Mouse (Mus musculus) left cerebral cortex, postnatal 10 days (tissue): ENCODE results near the gene Pla2g5. TPM values are rescaled to one million over a fixed set of nuclear protein-coding genes. Genes with fewer than 3 reads are reported as not detected.
"Not testable (repeated sequence)": the region's sequence is repeated elsewhere in the genome, so short reads cannot be mapped to it uniquely, and the experiment has no call there.

Experiments
- DNase-seq, 2 experiments: peaks; one replicate each; pipeline ENCODE4 v3.0.0; 2021 to 2022; ENCODE audit warnings: low spot score in 2 of 2, mixed read lengths in 1 of 2; ENCODE audit errors: extremely low spot score in 1 of 2
- intact Hi-C: fragments of 180-260 bp; cut with DNase I; formaldehyde crosslinking; loops from one replicate; pipeline ENCODE4 v1.15.1; 2025
- total RNA-seq, 2 experiments: library from RNA; stranded (reverse); gene quantifications; 2 replicates each; pipeline ENCODE4 v1.2.3; 2021

Pla2g5 gene
- total RNA-seq, 2 experiments from 2014 or later, result 1.2 to 1.3 TPM

DNA sequence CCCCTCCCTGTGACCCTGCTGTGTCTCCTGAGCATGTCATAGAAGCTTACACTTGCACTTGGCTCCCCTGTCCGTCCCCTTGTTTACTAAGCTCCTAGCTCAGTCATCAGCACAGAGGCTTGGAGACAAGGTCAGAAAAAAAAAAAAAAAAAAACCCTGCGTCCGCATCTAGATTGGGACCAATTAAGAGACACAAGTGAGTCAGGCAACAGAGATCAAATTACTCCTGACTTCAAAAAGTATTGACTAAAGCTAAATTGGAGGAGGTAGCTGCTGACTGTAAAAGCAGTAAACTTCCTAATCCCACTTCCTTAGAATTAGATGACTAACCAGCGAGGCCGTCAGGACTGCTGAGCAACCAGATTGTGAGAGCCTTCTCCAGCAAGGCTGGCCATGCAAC lies 1.8 kb upstream of the Pla2g5 start:
- intact Hi-C loops, result no loop called here
- peak in 1 of 2 experiments; percentile 15 for DNase-seq

DNA sequence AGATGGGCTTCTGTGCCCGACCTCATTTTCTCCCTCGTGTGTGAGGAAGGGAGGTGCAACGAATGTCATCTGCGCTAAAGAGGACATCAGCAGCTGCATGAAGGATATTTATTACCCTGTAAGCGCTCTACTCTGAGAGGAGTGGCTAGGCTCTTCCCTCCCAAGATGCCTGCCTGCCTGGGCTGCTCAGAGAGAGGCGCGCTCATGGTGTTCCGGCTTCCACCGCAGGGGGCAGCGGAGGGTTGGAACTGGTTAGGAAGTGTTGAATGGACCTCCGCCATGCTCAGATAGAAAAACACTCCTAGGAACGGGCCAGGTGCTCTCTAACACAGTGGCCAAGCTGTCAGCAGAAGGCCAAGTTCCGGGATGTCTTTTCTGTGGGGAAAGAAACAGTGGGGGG lies 3.6 kb downstream of the Pla2g5 start:
- DNase-seq, result peak; percentile 67 to 88
- intact Hi-C loops, result loop anchor here (10.0 kb wide), 2 partner anchors 305 to 545 kb away; no protein-coding TSS in a partner anchor

DNA sequence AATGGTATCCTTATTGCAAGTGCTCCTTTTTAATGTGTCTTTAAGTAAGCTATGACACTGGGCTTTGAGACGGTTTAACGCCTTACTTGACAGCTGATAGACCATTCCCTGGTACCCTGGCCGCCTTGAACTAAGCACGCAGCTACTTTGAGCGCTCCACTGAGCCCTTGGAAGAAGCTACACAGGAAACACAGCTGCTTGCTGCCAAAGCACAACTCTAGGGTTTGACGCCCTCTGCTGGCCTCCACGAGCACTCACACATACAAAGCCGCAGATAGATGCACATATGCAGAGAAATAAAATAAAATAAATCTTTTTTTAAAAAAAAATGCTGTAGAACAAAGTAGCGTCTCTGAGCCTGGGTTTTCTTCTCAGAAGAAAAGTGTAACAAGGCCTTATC lies 4.0 kb downstream of the Pla2g5 start:
- DNase-seq, result peak in 1 of 2 experiments; percentile 66
- intact Hi-C loops, result loop anchor here (10.0 kb wide), 2 partner anchors 304 to 544 kb away; no protein-coding TSS in a partner anchor

DNA sequence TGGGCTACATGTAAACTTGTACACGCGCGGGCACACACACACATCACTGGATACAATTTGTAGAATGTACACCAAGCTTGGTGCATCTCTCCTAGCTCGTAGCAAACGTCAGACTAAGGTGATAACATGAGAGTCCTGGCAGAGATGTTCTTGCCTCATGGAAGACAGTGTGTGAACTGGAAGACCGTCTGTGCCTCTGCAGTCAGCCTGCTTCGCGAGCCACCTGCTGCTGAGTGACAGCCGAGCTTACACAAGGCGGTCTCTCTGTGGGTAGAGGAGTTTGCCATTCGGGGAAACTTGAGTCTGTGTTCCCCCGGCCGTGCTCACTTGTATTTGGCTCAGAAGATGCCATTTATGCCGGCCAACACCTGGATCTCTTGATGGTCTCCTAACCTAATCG lies 4.8 kb downstream of the Pla2g5 start:
- intact Hi-C loops, result loop anchor here (10.0 kb wide), 2 partner anchors 304 to 544 kb away; no protein-coding TSS in a partner anchor
- DNase-seq, result no peak

DNA sequence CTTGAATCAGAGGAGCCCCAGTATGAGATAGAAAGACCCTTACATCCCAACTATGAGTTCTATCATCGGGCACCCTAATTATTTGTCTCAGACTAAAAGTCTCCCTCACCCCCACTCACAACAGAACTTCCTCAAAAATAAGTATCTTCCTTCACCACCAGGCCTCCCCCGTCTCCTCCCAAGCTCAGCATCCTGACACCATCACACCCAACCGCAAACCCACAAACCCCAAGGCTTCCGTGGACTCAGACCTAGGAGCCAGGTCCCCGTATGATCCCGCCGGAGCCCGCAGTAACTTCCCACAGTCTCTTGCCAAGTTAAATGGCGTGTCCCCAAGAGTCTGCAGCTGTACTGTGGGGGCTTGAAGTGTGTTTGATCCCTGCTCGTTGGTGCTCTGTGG lies 5.7 kb downstream of the Pla2g5 start:
- intact Hi-C loops, result loop anchor here (10.0 kb wide), 2 partner anchors 303 to 543 kb away; no protein-coding TSS in a partner anchor
- DNase-seq, result no peak

DNA sequence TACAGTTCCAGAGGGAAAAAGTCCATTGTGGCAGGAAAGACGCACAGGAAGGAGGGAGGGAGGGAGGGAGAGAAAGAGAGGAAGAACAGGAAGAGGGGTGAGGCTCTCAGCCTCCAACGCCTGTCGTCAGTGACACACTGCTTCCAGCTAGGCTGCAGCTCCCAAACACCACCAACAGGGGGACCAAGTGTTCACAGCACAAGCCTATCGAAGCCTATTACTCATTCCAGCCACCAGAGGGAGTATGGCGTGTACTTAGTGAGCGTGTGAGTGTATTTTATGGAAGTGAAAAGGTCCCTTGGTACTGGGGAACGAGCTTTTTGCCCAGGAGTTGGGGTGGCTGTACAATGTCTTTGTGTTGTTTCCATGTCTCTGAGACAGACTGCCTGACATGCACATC lies 6.8 kb downstream of the Pla2g5 start:
- intact Hi-C loops, result loop anchor here (10.0 kb wide), 2 partner anchors 302 to 542 kb away; no protein-coding TSS in a partner anchor

DNA sequence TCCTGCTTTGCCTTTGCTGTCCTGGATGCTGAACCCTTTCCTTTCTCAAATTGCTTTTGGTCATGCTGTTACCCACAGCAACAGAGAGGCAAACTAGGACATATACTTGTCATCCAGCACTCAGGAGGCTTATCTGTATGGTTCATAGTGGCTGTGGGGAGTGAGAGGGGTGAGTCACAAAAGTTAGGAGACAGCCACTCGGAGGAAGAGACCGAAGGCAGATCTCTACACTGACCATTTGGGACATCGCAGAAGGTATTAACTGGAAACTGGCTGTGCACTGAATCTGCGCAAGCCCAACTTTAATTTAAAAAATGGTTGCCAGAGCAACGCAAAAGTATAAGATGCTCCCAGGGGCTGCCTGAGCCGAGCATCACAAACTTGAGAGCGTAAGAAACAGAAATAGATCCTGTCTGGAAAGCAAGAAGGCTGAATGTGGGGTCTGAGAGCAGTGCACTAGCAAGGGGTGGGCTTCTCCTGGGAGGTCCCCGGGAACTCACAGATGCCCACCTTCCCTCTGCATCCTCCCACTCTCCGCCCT lies 8.1 kb downstream of the Pla2g5 start:
- intact Hi-C loops, result loop anchor here (10.0 kb wide), 2 partner anchors 300 to 540 kb away; no protein-coding TSS in a partner anchor
- DNase-seq, result peak in 1 of 2 experiments; percentile 55

More for the DNA sequence above, 6.8 kb downstream of the Pla2g5 start:
- DNase-seq, result peak; percentile 66 to 83

DNA sequence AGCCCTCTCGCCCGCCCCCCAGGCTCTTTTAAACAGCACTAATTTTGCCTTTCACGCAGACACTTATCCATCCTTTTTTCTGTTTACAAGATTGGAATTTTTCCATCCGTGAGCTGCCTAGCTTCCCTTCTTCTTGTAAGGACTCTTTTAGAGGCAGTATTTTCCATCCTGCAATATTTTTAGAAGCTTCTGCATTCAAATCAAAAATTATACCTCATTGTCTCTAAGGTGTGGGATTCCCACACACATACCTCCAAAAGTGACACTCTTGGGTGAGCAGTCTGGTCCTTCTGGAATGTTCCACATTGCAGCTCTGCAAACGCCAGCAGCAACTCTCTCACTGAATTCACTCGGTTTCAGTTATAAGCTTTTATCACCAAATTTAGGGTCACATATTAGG lies 10.3 kb downstream of the Pla2g5 start:
- no peak for DNase-seq
- intact Hi-C loops, result loop anchor here (5.0 to 10.0 kb wide), 3 partner anchors 146 to 538 kb away; no protein-coding TSS in a partner anchor

DNA sequence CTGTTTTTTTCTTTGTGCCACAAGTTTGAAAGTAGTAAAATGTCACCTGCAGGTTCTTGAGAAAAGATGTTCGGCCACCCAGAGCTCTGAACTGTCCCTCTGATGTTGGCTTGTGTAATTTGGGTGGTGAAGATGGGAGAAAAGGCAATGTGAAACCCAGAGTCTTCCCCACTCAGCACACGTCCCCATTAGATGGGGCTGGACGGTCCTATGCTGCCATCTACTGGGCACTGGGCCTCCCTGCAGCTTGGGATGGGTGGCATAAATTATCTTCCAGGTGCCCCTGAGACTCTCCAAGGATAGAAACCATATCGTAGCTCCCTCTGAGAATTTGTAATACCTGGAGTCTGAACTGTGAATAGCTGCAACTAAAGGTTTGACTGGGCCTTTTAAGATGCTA lies 11.8 kb downstream of the Pla2g5 start:
- peak; percentile 73 to 79 for DNase-seq
- intact Hi-C loops, result loop anchor here (1.0 to 10.0 kb wide), 5 partner anchors 102 to 537 kb away; no protein-coding TSS in a partner anchor

DNA sequence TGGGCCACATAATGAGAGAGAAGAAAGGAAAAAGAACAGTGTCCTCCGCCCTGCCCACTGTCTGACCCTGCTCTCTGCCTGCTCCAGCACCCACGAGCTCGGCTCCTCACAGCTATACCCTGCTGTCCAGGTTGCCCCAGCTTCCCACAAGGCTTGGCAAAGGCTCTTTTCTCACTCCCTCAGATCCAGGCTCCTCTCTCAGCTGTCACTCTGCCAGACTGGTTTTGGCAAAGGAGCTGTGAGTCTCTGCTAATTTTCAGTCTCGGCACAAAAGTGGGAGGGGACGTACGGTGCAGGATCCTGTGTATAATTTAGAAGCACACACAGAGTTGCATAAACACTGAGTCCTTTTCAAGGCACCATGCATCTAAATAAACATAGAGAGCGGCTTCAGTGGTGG lies 21.9 kb downstream of the Pla2g5 start:
- DNase-seq, result peak; percentile 80 to 88
- intact Hi-C loops, result no loop called here

DNA sequence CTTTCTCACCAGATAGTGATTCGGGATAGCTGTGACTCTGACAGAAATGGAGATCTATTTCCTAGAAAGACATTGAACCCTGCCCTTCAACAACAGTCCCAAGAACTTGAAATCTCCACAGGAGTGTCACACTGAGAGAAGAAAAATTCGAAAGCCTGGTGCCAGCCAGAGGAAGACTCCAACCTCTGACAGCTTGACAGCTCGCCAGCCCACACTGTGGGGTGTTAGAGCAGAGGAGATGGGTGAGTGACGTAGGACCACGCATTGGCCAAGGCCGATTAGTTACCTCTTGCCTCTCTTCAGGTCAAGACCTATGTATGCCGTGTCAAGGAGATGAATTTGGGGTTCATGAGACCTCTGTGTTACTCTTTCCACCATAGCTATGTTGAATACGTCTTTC lies 22.6 kb downstream of the Pla2g5 start:
- intact Hi-C loops, result no loop called here
- DNase-seq, result no peak

DNA sequence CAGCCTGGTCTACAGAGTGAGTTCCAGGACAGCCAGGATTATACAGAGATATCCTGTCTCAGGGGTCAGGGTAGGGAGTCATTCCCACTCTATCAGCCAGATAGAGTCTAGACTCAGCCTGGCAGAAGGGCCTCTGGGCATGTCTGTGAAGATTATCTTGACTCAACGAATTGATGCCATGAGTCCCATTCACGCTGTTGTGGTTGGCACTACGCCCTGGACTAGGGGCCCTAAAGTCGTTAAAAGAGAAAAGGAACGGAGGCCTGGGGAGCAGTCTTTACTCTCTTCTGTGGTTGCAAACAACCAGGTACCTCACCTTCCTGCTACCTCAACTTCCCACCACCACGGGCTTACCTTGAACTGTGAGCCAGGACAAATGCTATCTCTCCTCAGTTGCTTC lies 23.5 kb downstream of the Pla2g5 start:
- no peak for DNase-seq
- intact Hi-C loops, result no loop called here

DNA sequence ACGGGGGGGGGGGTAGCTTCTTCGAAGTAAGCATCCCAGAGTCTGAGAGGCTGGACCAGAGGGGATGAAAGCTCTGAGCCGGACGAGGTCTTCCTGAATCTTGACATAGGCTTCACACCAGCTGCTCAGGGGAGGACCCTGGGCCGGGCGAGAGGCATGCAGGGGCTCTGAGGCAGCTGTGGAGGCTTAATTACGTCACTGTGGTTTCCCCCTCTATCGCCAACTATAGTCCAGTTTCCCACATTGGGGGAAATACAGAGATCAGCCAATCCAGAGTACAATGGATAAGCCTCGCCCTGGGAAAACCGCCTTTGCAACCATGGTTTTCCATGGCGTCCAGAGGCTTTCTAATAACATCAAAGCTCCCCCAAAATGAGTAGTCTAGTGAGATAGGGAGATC lies 36.1 kb downstream of the Pla2g5 start:
- intact Hi-C loops, result no loop called here
- no peak for DNase-seq

DNA sequence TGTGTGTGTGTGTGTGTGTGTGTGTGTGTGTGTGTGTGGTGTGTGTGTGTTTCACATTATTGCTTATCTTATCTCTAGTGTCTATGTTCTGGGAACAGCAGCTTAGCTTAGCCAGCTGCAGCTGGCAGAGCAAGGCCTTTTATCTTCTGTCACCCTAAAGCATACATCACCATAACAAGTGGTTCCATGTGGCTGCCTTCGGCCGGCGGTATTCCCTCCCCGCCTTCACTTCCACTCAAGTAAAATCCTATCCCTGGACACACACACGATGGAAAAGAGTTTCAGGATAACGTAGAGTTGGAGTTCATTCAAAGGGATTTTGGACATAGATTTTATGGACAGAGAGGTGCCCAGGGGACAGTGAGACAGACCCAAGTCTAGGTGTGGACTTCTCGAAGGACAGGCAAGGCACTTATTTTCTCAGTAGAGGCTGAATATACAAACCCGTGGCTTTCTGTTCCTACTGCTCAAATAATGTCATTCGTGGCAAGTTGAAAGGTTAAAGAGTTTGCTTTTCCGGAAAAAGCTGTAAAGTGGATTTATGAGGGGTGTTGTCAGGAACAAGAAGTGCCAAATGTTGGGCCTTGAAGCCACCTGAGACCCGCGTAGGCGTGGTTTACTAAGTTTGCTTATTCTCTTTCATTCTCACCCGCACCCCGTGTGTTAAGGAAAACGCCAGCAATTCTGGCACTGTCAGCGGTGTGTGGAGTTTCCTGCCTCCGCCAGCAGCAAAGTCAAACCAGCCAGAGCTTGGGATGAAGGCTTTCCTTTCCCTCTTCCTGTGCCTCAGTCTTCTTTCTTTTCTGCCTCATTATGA lies 37.3 kb downstream of the Pla2g5 start:
- no peak for DNase-seq
- intact Hi-C loops, result no loop called here

DNA sequence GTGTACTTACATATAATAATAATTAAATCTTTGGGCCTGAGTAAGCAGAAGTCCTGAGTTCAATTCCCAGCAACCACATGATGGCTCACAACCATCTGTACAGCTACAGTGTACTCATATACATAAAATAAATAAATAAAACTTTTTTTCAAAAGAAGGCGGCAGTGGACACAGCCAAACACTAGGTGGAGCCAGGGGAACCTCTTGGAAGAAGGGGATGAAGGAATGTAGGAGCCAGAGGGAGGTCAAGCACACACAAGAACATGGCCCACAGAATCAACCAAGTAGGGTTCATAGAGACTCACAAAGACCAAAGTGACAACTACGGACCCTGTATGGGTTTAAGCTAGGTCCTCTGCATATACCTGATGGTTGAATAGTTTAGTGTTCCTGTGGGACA lies 38.6 kb downstream of the Pla2g5 start:
- no peak for DNase-seq
- intact Hi-C loops, result no loop called here

DNA sequence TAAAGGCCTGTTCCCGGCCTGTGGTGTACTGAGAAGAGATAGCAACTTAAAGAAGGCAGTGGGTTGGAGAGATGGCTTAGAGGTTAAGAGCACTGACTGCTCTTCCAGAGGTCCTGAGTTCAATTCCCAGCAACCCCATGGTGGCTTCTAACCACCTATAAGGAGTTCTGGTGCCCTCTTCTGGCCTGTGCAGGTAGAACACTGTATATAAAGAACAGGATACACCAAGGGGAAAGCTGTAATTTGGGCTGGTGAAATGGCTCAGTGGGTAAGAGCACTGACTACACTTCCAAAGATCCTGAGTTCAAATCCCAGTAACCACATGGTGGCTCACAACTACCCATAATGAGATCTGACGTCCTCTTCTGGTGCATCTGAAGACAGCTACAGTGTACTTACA lies 39.1 kb downstream of the Pla2g5 start:
- intact Hi-C loops, DNase-seq: not testable (repeated sequence)

DNA sequence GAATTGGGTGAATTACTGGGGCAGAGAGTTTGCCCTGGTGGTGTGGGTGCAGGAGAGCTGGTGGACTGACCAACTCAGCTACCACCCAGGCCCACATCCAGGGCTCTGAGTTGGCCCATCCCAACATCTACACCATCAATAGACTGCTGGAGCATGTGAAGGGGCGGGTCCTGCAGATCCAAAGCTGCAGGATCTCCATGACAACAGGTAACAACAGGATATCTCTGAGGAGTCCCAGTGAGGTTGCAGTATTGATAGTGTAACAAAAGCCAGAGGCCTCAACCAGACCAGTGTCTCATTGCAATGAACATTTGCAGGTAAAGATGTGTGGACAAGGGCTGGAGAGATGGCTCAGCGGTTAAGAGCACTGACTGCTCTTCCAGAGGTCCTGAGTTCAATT lies 42.2 kb downstream of the Pla2g5 start:
- no peak for DNase-seq
- intact Hi-C loops, result no loop called here

DNA sequence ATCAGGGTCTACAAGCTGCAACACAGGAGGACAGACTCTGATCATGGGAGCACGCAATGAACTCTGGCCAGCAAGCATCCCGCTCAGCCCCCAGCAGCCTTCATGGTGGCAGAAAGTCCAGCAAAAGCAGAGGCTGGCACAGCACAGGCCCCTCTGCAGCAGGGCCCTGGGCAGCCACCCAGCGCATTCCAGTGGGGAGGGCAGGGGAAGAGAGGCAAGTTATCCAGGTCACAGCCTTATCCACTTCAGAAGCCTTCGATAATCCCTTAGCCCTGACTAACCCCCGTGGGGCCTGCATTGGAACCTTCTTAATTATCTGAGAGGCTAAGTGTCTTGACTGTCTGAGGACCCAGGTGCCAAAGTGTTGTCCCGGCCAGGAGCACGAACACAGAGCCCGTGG lies 44.2 kb downstream of the Pla2g5 start:
- intact Hi-C loops, result no loop called here
- peak in 1 of 2 experiments; percentile 50 for DNase-seq

DNA sequence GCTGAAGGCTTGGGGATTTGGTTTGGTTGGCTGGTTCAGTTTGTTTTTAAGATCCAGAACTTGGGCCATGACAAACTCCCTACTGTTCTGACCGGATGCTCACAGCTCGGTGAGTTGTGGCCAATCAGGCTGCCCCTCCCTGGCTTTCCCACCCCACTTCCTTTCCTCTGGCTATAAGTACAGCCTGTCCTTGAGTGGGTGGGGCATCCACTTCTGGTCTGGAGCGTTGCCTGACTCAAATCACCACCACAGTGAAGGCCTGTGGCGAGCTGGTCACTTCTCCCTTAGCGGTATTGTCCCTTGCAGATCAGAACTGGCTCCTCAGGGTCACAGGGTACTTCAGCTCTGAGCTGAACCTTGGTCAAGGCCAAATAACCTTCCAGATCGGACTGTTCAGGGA lies 45.5 kb downstream of the Pla2g5 start:
- DNase-seq, result peak in 1 of 2 experiments; percentile 47
- intact Hi-C loops, result no loop called here

DNA sequence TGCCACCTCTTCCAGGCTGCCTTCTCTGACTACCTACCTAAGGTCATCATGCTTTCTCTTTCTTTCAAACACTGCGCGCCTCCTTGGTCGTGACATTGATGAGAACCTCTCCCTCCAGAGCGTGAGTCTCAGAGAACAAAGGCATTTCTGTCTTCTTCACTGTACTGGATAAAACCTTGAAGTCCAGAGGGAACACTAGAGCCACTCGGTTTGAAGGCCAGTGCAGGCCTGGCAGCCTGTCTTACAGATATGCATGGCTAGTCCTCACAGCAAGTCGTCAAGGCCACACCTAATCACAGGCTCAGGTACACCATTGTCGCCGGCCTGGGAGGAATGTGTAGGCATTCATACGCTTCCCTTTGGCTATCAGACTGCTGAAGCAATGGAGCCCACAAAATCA lies 47.1 kb downstream of the Pla2g5 start:
- intact Hi-C loops, result no loop called here
- DNase-seq, result no peak
